Mouse (Mus musculus): ENCODE measurements around the gene Pdia3. TPM values are rescaled to one million over a fixed set of nuclear protein-coding genes. Genes with fewer than 3 reads are reported as not detected.
"Not testable (repeated sequence)": the region's sequence is repeated elsewhere in the genome, so short reads cannot be mapped to it uniquely, and the experiment has no call there.

Pdia3 gene
- 311 and 322 TPM in 2 replicates for polyA plus RNA-seq (2015; fragmentation: Nextera tagmentation; extraction: Ambion mirVana)

DNA sequence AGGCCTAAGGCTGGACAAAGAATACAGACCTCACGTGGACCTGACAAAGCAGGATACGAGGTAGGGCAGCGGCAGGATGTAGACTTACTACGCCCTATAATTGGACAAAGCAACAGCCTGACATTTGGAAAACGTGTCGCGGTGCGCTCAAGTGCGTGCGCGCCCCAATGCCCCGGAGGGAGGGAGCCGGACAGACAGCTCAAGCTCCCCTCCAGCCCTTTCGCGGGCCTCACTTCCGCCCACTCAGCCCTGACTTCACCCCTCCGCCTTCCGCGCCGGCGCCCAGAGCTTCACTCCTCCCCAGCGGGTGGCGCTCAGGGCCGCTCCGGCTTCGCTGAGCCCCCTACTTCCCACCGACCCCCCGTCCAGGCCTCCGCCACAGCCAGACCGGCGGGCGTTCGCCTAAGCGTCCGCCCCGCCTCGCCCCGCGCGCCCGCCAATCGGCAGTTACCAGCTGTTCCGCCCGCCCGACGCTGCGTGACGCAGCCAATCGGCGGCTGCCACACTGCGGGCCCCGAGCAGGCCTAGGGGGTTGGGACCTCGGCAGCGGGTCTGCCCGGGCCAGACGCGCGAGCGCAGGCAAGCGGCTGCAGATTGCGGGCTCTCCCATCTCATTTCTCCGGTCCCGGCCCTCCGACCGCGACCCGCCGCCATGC lies at the start of gene Pdia3, which contains the start of gene Catsper2:
Pdia3 (plus strand) TSS at position 389 of the 656 bp plus-strand sequence.
Catsper2 (minus strand) TSS at position 406 of the 656 bp plus-strand sequence.
- peak within 1 kb of the TSS; percentile 91 for H3K4me3 ChIP-seq
- peaks cover 31% of the 10 kb centered on the region for H3K4me1 ChIP-seq
- H3K36me3 ChIP-seq: peaks cover 8% of the 10 kb centered on the region
- peak within 1 kb of the TSS; percentile 97 for H3K9ac ChIP-seq (replicated peaks)
- peak within 1 kb of the TSS; percentile 70 for H3K4me2 ChIP-seq (replicated peaks)
- no peaks in the 10 kb centered on the region for H3K9me3 ChIP-seq
- peak; percentile 100 for ATAC-seq (replicated peaks)
- 0% methylated on average over 64 of the region's 68 CpGs for WGBS
- H3K27ac ChIP-seq (replicated peaks): peak within 1 kb of the TSS; percentile 97
- H3K27me3 ChIP-seq: no peaks in the 10 kb centered on the region

DNA sequence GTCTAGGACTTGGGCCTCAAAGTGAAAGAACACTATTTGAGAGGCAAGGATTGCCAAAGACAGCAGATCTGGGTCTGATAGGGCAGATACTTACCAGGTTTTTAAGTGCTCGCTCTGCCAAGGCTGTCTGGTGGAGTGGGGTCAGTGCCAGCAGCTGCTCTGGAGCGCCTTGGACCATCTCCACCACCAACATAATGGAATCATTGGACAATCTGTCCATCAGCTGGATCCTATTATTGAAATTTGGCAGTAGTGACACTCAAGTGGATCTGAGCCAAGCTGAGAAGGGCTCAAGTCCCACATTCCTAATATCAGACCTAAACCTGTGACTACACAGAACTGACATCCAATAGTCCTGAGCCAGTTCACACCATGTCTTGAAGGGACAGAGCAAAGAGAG lies 44.7 kb upstream of the Pdia3 start:
- Histone ChIP-seq H3K27me3 (no peaks in the 10 kb centered on the region), H3K9me3 (no peaks in the 10 kb centered on the region), H3K36me3 (no peaks in the 10 kb centered on the region), H3K27ac (replicated peaks) (no peak overlapping the region), H3K4me2 (replicated peaks) (no peak overlapping the region), H3K4me3 (no peak overlapping the region), H3K4me1 (peaks cover 4% of the 10 kb centered on the region; the same call in 1 of the 2 replicates), H3K9ac (replicated peaks) (no peak overlapping the region)
- no peak for ATAC-seq (replicated peaks)
- WGBS: 54% methylated on average over 2 of the region's 2 CpGs

DNA sequence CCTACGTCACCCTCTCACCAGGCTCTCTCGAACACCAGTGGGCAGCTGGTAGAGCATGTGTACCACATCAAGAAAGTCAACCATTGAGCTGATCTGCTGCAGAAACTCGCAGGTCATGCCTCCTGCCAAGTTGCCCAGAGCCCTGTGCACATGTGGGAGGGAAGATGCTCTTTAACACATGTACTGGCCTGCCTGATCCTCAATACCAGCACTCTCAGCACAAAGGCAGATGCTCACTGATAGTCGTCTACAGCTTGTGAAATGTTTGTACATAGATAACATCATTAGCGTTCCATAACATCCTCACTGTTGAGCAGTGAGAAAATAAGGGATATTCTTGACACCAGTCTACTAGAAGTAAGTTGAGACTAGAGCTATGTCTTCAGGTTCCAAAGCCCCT lies 42.7 kb upstream of the Pdia3 start:
- peaks cover 4% of the 10 kb centered on the region; the same call in 1 of the 2 replicates for H3K4me1 ChIP-seq
- H3K27ac ChIP-seq (replicated peaks): no peak overlapping the region
- ATAC-seq (replicated peaks): no peak
- no peak overlapping the region for H3K4me2 ChIP-seq (replicated peaks)
- H3K4me3 ChIP-seq: no peak overlapping the region
- H3K36me3 ChIP-seq: no peaks in the 10 kb centered on the region
- H3K9ac ChIP-seq (replicated peaks): no peak overlapping the region
- no peaks in the 10 kb centered on the region for H3K9me3 ChIP-seq
- WGBS: 93% methylated on average over 5 of the region's 5 CpGs
- H3K27me3 ChIP-seq: no peaks in the 10 kb centered on the region

DNA sequence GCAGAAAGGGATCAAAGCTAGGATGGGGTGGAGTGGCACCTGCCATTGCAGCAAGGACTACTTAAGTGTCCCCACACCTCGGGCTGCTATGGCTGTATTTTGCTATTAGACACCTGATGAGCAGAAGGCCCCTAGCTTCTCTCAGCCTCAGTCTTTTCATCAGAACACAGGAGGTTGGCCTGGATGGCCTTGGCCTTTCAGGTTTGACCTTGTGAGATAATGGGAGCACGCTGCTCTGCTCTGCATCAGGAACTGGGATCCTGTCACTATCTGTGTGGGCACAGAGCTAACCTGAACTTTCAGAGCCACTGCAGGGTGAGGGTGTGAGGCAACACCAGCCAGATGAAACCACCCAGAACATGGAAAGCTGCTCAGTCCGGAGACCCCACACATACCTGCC lies 41.3 kb upstream of the Pdia3 start:
- Histone ChIP-seq H3K4me3 (no peak overlapping the region), H3K9ac (replicated peaks) (no peak overlapping the region), H3K4me1 (peaks cover 4% of the 10 kb centered on the region; the same call in 1 of the 2 replicates), H3K9me3 (no peaks in the 10 kb centered on the region), H3K36me3 (no peaks in the 10 kb centered on the region), H3K27ac (replicated peaks) (no peak overlapping the region), H3K27me3 (no peaks in the 10 kb centered on the region), H3K4me2 (replicated peaks) (no peak overlapping the region)
- 79% methylated on average over 3 of the region's 3 CpGs for WGBS
- ATAC-seq (replicated peaks): no peak

DNA sequence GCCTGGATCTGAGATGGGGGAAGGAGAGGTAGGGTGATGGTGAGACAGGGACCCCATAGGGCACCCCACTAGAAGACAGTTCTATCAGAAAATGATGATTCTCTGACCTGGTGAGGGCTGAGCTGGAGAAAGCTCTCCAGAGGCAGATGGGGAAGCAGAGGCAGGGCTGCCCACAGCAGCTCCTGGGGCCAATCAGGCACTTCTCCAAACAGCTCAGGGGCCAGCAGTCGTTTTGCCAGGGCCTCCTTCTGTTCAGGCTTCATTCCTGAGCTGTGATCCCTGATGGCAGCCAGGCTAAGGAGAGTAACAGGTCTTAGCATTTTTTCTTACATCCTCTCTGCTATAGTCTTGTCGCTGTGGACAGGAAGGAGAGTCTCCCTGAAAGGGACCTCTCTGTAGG lies 38.8 kb upstream of the Pdia3 start:
- H3K9ac ChIP-seq (replicated peaks): no peak overlapping the region
- H3K36me3 ChIP-seq: no peaks in the 10 kb centered on the region
- H3K9me3 ChIP-seq: no peaks in the 10 kb centered on the region
- no peak overlapping the region for H3K4me3 ChIP-seq
- H3K4me2 ChIP-seq (replicated peaks): no peak overlapping the region
- H3K27me3 ChIP-seq: no peaks in the 10 kb centered on the region
- no peaks in the 10 kb centered on the region for H3K4me1 ChIP-seq
- no peak overlapping the region for H3K27ac ChIP-seq (replicated peaks)
- ATAC-seq (replicated peaks): no peak
- 67% methylated on average over 2 of the region's 2 CpGs for WGBS

DNA sequence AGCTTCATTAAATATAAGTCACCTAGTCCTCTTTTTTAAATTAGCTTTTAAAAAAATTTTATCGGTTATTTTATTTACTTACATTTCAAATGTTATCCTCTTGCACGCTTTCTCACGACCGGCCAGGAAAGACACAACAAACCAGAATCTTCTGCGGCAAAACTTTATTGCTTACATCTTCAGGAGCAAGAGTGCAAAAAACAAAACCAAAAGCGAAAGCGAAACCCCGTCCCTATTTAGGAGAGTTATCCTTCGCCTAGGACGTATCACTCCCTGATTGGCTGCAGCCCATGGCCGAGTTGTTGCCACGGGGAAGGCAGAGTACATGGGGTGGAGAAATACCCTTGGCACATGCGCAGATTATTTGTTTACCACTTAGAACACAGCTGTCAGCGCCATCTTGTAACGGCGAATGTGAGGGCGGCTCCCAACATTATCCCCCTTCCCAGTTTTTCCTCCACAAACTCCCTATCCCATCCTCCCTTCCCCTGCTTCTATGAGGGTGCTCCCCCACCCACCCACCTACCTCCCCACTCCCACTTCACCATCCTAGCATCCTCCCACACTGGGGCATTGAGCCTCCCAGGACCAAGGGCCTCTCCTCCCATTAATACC lies 26.5 kb upstream of the Pdia3 start, which contains the start of gene Strc:
Strc (minus strand) TSS at position 208 of the 615 bp plus-strand sequence.
- H3K27me3 ChIP-seq; H3K4me2 ChIP-seq (replicated peaks): not testable (repeated sequence)

DNA sequence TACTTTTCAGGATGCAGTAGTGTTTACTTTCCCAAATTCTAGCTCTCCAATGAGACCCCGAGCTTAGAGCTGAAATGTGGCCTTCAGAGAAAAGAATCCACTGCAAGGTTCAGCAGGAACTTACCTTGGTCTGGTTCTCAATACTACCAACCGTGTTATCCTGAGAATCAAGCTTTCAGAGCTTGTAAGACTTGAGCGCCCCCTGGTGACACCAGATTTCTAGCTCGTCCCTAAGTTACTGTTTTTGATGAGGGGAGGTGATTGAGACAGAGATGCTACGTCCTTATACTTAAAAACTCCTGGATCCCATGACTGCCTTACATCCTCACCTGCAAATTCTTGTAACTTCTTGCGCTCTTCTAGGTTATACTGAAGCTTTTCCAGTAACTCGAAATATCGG lies 17.0 kb upstream of the Pdia3 start:
- 14% methylated on average over 8 of the region's 8 CpGs for WGBS
- Histone ChIP-seq H3K27me3 (no peaks in the 10 kb centered on the region), H3K27ac (replicated peaks) (no peak overlapping the region), H3K4me1 (no peaks in the 10 kb centered on the region), H3K4me2 (replicated peaks) (no peak overlapping the region), H3K36me3 (no peaks in the 10 kb centered on the region), H3K9me3 (no peaks in the 10 kb centered on the region), H3K9ac (replicated peaks) (no peak overlapping the region), H3K4me3 (no peak overlapping the region)
- ATAC-seq (replicated peaks): no peak

More for the DNA sequence above, 26.5 kb upstream of the Pdia3 start, which contains the start of gene Strc:
- not testable (repeated sequence) for H3K27ac ChIP-seq (replicated peaks); H3K36me3 ChIP-seq; H3K9ac ChIP-seq (replicated peaks); H3K4me3 ChIP-seq; H3K9me3 ChIP-seq; ATAC-seq (replicated peaks); H3K4me1 ChIP-seq
- 92% methylated on average over 17 of the region's 17 CpGs for WGBS

DNA sequence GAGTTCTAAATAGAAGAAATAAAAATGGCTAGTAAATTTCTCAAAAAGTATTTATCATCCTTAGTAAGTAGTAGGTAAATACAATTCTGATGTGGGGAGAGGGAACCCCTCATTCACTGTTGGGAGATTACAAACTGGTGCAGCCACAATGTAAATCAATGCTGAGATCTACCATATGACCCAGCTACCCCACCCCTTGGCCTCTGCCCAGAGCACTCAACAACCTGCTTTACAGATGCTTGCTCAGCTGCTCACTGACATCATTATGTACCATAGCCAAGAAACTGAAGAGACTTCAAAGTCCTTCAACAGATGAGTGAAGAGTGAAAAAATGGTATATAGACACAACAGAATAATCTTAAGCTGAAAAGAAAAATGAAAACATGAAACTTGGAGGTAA lies 10.3 kb upstream of the Pdia3 start:
- Histone ChIP-seq H3K36me3 (no peaks in the 10 kb centered on the region), H3K4me3 (no peak overlapping the region), H3K27ac (replicated peaks) (no peak overlapping the region), H3K9me3 (no peaks in the 10 kb centered on the region), H3K27me3 (no peaks in the 10 kb centered on the region), H3K9ac (replicated peaks) (no peak overlapping the region), H3K4me1 (no peaks in the 10 kb centered on the region), H3K4me2 (replicated peaks) (no peak overlapping the region)
- ATAC-seq (replicated peaks): no peak

DNA sequence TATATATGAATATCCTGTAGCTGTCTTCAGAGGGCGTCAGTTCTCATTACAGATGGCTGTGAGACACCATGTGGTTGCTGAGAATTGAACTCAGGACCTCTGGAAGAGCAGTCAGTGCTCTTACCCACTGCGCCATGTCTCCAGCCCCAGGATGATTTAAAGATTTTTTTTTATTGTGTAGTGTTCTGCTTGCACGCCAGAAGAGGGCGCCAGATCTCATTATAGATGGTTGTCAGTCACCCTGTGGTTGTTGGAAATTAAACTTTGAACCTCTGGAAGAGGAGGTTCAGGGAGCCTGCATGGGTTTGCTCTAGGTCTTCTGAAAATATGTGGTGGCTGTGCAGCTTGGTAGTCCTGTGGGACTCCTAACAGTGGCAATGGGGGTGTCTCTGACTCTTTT lies 5.4 kb upstream of the Pdia3 start:
- Histone ChIP-seq H3K4me1 (peaks cover 8% of the 10 kb centered on the region), H3K27ac (replicated peaks) (no peak overlapping the region), H3K36me3 (no peaks in the 10 kb centered on the region), H3K4me3 (no peak overlapping the region), H3K9ac (replicated peaks) (no peak overlapping the region), H3K9me3 (no peaks in the 10 kb centered on the region), H3K27me3 (no peaks in the 10 kb centered on the region), H3K4me2 (replicated peaks) (no peak overlapping the region)
- 33% methylated on average over 4 of the region's 4 CpGs for WGBS
- ATAC-seq (replicated peaks): no peak

DNA sequence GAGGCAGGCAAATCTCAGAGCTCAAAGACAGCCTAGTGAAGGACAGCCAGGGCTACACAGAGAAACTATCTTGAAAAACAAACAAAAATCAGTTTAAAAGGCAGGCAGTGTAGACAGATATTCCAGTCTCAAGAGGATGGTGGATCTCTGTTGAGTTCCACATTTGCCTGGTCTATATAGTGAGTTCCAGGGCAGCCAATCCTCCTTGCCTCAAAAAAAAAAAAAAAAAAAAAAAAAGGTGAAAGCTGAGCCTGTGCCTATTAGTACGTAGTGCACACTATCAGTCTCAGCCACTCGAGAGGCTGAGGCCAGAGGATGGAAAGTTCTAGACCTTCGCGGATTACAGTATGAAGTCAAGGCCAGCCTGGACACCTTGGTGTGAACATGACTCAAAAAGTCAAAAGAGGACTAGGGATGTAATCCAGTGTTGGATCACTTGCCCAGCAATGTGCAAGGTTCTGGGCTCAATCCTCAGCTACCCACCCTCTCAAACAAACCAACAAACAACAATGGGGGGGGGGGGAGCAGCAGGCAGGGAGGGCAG lies 660 bp upstream of the Pdia3 start:
- ATAC-seq (replicated peaks): no peak
- Histone ChIP-seq H3K27me3 (no peaks in the 10 kb centered on the region), H3K4me2 (replicated peaks) (peak overlapping the region; percentile 47), H3K9me3 (no peaks in the 10 kb centered on the region), H3K27ac (replicated peaks) (peak overlapping the region; percentile 97), H3K36me3 (peaks cover 5% of the 10 kb centered on the region; the same call in 1 of the 2 replicates), H3K4me1 (peaks cover 31% of the 10 kb centered on the region), H3K4me3 (peak overlapping the region; percentile 91), H3K9ac (replicated peaks) (peak overlapping the region; percentile 69)
- 12% methylated on average over 4 of the region's 4 CpGs for WGBS

DNA sequence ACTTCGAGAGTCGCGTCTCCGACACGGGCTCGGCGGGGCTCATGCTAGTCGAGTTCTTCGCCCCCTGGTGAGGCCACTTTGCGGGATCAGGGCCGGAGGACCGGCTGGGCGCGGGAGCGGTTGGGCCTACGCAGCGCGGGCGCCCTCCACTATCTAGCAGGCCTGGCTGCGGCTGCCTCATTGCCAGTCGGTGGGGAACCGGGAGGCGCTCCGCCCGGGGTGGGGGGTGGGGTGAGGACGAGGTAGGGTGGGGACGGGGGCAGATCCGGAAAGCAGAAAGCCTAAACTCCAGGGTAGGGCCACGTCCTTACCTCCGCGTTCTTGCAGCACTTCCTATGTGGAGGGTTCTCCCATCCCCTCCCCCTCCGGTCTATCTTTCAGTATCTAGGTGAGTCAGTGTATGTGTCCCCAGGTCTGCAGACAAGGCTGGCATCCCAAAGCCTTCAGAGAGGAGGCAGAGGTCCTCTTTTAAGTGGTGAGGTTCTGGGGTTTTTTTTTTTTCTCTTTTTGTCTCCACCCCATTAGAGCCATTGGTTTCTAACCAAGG lies 637 bp downstream of the Pdia3 start:
- H3K36me3 ChIP-seq: peaks cover 12% of the 10 kb centered on the region
- H3K9ac ChIP-seq (replicated peaks): peak overlapping the region; percentile 97
- peak overlapping the region; percentile 70 for H3K4me2 ChIP-seq (replicated peaks)
- H3K27me3 ChIP-seq: no peaks in the 10 kb centered on the region
- peak; percentile 65 for ATAC-seq (replicated peaks)
- whole genome bisulfite sequencing: under 1% methylated on average over 32 of the region's 32 CpGs
- peak overlapping the region; percentile 91 for H3K4me3 ChIP-seq
- peaks cover 31% of the 10 kb centered on the region for H3K4me1 ChIP-seq
- H3K27ac ChIP-seq (replicated peaks): peak overlapping the region; percentile 97
- no peaks in the 10 kb centered on the region for H3K9me3 ChIP-seq

DNA sequence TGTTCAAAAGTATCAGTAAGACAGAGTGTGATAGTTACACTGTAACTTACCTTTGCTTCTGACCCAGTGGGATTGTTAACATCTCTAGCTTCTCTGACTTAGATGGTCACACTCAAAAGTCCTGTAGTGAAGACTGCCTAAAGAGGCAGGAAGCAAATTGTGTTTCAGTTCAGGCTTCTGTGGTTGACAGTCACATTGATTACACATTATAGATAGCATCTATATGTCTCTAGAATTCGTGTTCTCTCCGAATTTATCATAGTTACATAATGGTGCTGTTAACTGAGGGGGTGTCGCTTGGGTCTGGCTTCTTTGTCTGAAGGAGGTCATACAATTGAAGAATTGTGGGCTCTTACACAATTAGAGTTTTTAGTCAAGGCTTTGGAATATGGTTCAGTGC lies 1.5 kb downstream of the Pdia3 start:
- no peak overlapping the region for H3K27ac ChIP-seq (replicated peaks)
- WGBS: 65% methylated on average over 3 of the region's 3 CpGs
- peaks cover 16% of the 10 kb centered on the region for H3K36me3 ChIP-seq
- H3K27me3 ChIP-seq: no peaks in the 10 kb centered on the region
- peak overlapping the region; percentile 97; the same call in 1 of the 2 replicates for H3K9ac ChIP-seq (replicated peaks)
- H3K4me2 ChIP-seq (replicated peaks): peak overlapping the region; percentile 70
- H3K4me1 ChIP-seq: peaks cover 31% of the 10 kb centered on the region
- H3K9me3 ChIP-seq: no peaks in the 10 kb centered on the region
- ATAC-seq (replicated peaks): no peak
- H3K4me3 ChIP-seq: peak overlapping the region; percentile 91
